Mouse (Mus musculus): ENCODE data around the gene Teddm2. TPM values are rescaled to one million over a fixed set of nuclear protein-coding genes. Genes with fewer than 3 reads are reported as not detected.

Gene Teddm2
- polyA plus RNA-seq, 1 experiment: 4.8 TPM

- H3K4me3 ChIP-seq (ENCODE audit: control insufficient read depth, low read depth, low read length): no peak overlapping the region
- H3K27ac ChIP-seq (ENCODE audit: control insufficient read depth, insufficient read depth, low read depth, low read length): no peak overlapping the region
- H3K4me1 ChIP-seq (ENCODE audit: control insufficient read depth, insufficient read depth, low read length): no peaks in the 10 kb centered on the region
- TF ChIP-seq CTCF (IDR thresholded peaks at IDR 0.05; ENCODE audit: control insufficient read depth, insufficient read depth, insufficient replicate concordance, low read depth, low read length): no peak
- TF ChIP-seq POLR2A (IDR thresholded peaks at IDR 0.05; ENCODE audit: control insufficient read depth, low read depth, low read length): no peak
- no peaks in the 10 kb centered on the region for H3K36me3 ChIP-seq (ENCODE audit: control insufficient read depth, insufficient read depth, low read length)
- H3K27me3 ChIP-seq (ENCODE audit: control insufficient read depth, insufficient read depth, low read length): no peaks in the 10 kb centered on the region
Observed at GRCm38 (mm10) chr1:153911276-153911795, 11.3 kb upstream of the Teddm2 start.

GRCm38 (mm10) chr1:153910423-153910822 is 10.4 kb upstream of the Teddm2 start:
- no peak overlapping the region for H3K4me3 ChIP-seq (ENCODE audit: control insufficient read depth, low read depth, low read length)
- no peak overlapping the region for H3K27ac ChIP-seq (ENCODE audit: control insufficient read depth, insufficient read depth, low read depth, low read length)
- no peaks in the 10 kb centered on the region for H3K4me1 ChIP-seq (ENCODE audit: control insufficient read depth, insufficient read depth, low read length)
- H3K36me3 ChIP-seq (ENCODE audit: control insufficient read depth, insufficient read depth, low read length): no peaks in the 10 kb centered on the region
- no peak for TF ChIP-seq POLR2A (IDR thresholded peaks at IDR 0.05; ENCODE audit: control insufficient read depth, low read depth, low read length)
- no peak for TF ChIP-seq CTCF (IDR thresholded peaks at IDR 0.05; ENCODE audit: control insufficient read depth, insufficient read depth, insufficient replicate concordance, low read depth, low read length)
- H3K27me3 ChIP-seq (ENCODE audit: control insufficient read depth, insufficient read depth, low read length): no peaks in the 10 kb centered on the region

GRCm38 (mm10) chr1:153909963-153910291 is 9.9 kb upstream of the Teddm2 start:
- Histone ChIP-seq H3K27ac (ENCODE audit: control insufficient read depth, insufficient read depth, low read depth, low read length) (no peak overlapping the region), H3K27me3 (ENCODE audit: control insufficient read depth, insufficient read depth, low read length) (no peaks in the 10 kb centered on the region), H3K4me3 (ENCODE audit: control insufficient read depth, low read depth, low read length) (no peak overlapping the region), H3K36me3 (ENCODE audit: control insufficient read depth, insufficient read depth, low read length) (no peaks in the 10 kb centered on the region), H3K4me1 (ENCODE audit: control insufficient read depth, insufficient read depth, low read length) (no peaks in the 10 kb centered on the region)
- TF ChIP-seq POLR2A (IDR thresholded peaks at IDR 0.05; ENCODE audit: control insufficient read depth, low read depth, low read length): no peak
- TF ChIP-seq CTCF (IDR thresholded peaks at IDR 0.05; ENCODE audit: control insufficient read depth, insufficient read depth, insufficient replicate concordance, low read depth, low read length): no peak

- Histone ChIP-seq H3K4me3 (ENCODE audit: control insufficient read depth, low read depth, low read length) (no peak overlapping the region), H3K27ac (ENCODE audit: control insufficient read depth, insufficient read depth, low read depth, low read length) (no peak overlapping the region), H3K36me3 (ENCODE audit: control insufficient read depth, insufficient read depth, low read length) (no peaks in the 10 kb centered on the region), H3K27me3 (ENCODE audit: control insufficient read depth, insufficient read depth, low read length) (no peaks in the 10 kb centered on the region), H3K4me1 (ENCODE audit: control insufficient read depth, insufficient read depth, low read length) (no peaks in the 10 kb centered on the region)
- TF ChIP-seq CTCF (IDR thresholded peaks at IDR 0.05; ENCODE audit: control insufficient read depth, insufficient read depth, insufficient replicate concordance, low read depth, low read length) (no peak), POLR2A (IDR thresholded peaks at IDR 0.05; ENCODE audit: control insufficient read depth, low read depth, low read length) (no peak)
Observed at GRCm38 (mm10) chr1:153909213-153909962, 9.4 kb upstream of the Teddm2 start.

- no peak overlapping the region for H3K4me3 ChIP-seq (ENCODE audit: control insufficient read depth, low read depth, low read length)
- TF ChIP-seq POLR2A (IDR thresholded peaks at IDR 0.05; ENCODE audit: control insufficient read depth, low read depth, low read length) (no peak), CTCF (IDR thresholded peaks at IDR 0.05; ENCODE audit: control insufficient read depth, insufficient read depth, insufficient replicate concordance, low read depth, low read length) (no peak)
- H3K27me3 ChIP-seq (ENCODE audit: control insufficient read depth, insufficient read depth, low read length): no peaks in the 10 kb centered on the region
- no peaks in the 10 kb centered on the region for H3K36me3 ChIP-seq (ENCODE audit: control insufficient read depth, insufficient read depth, low read length)
- H3K4me1 ChIP-seq (ENCODE audit: control insufficient read depth, insufficient read depth, low read length): no peaks in the 10 kb centered on the region
- no peak overlapping the region for H3K27ac ChIP-seq (ENCODE audit: control insufficient read depth, insufficient read depth, low read depth, low read length)
Observed at GRCm38 (mm10) chr1:153908741-153909140, 8.7 kb upstream of the Teddm2 start.

- Histone ChIP-seq H3K4me3 (ENCODE audit: control insufficient read depth, low read depth, low read length) (no peak overlapping the region), H3K27ac (ENCODE audit: control insufficient read depth, insufficient read depth, low read depth, low read length) (no peak overlapping the region), H3K4me1 (ENCODE audit: control insufficient read depth, insufficient read depth, low read length) (no peaks in the 10 kb centered on the region), H3K27me3 (ENCODE audit: control insufficient read depth, insufficient read depth, low read length) (no peaks in the 10 kb centered on the region), H3K36me3 (ENCODE audit: control insufficient read depth, insufficient read depth, low read length) (no peaks in the 10 kb centered on the region)
- no peak for TF ChIP-seq POLR2A (IDR thresholded peaks at IDR 0.05; ENCODE audit: control insufficient read depth, low read depth, low read length)
Observed at GRCm38 (mm10) chr1:153908208-153908607, 8.2 kb upstream of the Teddm2 start.

GRCm38 (mm10) chr1:153905884-153906283 is 5.9 kb upstream of the Teddm2 start:
- TF ChIP-seq POLR2A (IDR thresholded peaks at IDR 0.05; ENCODE audit: control insufficient read depth, low read depth, low read length) (no peak), CTCF (IDR thresholded peaks at IDR 0.05; ENCODE audit: control insufficient read depth, insufficient read depth, insufficient replicate concordance, low read depth, low read length) (no peak)
- no peaks in the 10 kb centered on the region for H3K36me3 ChIP-seq (ENCODE audit: control insufficient read depth, insufficient read depth, low read length)
- no peak overlapping the region for H3K27ac ChIP-seq (ENCODE audit: control insufficient read depth, insufficient read depth, low read depth, low read length)
- H3K4me3 ChIP-seq (ENCODE audit: control insufficient read depth, low read depth, low read length): no peak overlapping the region
- no peaks in the 10 kb centered on the region; the same call in 1 of the 2 replicates for H3K4me1 ChIP-seq (ENCODE audit: control insufficient read depth, insufficient read depth, low read length)
- H3K27me3 ChIP-seq (ENCODE audit: control insufficient read depth, insufficient read depth, low read length): no peaks in the 10 kb centered on the region

Data from testis, adult 2 months (tissue).